Mouse (Mus musculus): ENCODE data around the gene Aebp1.

The Aebp1 gene

DNA sequence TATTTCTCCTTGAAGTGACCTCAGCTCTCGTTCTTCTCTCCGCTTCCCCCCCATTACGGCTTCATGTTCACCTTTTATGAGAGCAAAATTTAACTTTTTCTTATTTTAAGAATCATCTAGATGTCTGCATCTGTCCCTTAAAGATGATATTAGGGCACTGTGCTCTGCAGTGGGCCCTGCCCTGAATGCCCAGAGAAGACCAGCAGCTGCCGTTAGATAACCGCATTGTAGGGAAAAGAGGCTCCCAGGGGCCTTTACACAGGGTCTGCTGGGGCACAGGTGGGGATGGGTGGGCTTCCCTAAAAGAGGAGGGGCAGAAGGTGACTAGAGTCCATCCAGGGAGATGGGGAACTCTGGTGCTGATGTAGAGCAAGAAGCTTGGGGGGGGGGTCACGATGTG lies 32.1 kb downstream of the Aebp1 start:
- DNase-seq (ENCODE audit: low read depth, low spot score) = no peak

DNA sequence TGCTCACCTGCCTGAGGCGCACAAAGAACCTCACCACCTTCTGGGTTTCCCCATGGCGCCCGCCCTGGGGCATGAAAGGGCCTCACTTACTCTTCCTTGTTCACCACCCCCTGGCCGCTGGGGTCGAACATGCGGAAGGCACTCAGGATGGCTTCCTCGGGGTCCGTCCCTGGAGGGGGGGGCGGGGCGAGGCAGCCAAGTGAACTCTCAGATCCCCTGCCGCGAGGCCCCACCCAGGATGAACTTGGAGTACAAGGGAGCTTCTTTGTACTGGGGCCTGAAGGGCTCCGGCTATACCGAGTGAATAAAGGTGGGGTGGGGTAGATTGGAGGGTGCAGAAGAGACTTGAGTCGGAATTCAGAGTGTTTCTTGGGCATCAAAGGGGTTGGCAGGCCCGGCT lies 35.5 kb downstream of the Aebp1 start:
- no peak for DNase-seq (ENCODE audit: low read depth, low spot score)

DNA sequence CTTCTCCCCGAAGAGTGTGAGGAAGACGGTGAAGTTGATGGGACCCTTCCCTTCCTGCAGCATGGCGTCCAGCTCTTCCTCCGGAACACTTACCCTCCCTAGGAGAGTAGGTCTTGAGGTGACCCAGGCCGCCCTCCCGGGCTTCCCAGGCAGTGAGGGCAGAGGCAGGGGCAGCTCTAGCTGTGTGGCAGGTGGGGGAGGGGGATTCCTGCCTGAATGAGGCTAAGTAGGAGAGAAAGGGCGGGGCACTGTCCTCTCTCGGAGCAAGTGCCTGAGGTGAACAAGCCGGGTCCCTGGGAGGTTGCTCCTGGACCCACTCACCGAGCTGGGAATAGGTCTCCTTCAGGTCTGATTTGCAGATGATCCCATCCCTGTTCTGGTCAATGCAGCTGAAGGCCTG lies 36.1 kb downstream of the Aebp1 start:
- DNase-seq (ENCODE audit: low read depth, low spot score) = no peak

DNA sequence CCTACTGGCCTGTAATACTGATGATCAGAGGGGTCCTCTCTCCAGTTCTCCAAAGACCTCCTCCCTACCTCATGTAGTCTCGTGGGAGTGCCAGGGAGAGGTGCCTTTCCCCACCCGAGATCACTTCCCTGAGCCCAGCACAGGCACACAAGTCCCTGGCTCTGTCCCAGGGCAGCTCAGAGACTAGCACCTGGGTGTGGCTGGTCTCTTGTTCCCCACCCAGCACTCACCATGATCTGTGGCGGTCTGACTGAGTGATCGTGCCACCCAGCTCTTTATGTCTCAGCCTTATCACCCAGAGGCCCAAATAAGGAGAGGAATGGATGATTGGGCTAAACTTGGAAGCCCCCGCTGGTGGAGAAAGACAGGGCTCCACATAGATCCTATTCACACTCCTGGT lies 36.8 kb downstream of the Aebp1 start, which contains the start of gene Myl7:
Myl7 (minus strand) TSS at position 252 of the 400 bp plus-strand sequence.
- DNase-seq (ENCODE audit: low read depth, low spot score) = no peak

DNA sequence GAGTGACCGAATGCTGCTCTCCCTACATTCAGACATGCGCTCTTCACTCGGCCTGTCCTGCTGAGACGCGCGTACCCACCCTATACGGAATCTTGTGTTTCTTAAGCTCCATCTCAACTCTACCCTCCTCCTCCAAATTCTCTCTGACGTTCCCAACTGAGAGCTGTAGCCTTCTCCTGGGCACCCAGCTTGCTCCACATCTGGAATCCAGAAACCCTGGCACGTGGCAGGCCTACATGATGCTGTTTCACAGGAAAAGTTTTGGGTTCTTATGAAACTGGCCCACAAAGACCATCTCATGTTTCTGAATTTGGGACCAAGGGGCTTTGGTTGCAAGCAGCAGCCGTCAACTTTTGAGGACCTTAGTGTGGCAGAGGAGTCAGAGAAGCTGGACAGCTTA lies 37.5 kb downstream of the Aebp1 start:
- no peak for DNase-seq (ENCODE audit: low read depth, low spot score)

DNA sequence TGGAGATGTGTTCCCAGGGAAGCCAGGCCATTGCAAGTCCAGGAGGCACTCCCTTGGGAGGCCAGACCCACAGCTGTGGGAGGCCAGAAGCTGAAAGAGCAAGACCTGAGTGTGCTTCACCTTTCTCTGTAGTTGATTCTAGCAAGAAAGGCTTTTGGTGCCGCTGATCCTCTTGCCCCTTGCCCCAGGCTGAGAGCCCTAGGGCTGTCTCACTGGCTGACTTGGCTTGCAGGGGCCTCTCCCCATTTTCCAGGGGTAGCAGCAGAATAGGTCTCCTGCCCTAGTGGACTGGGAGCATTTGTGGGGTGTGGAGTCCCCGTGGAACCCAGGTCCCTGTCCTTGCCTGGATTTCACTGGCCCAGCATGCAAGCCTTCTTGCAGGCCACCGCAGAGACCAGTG lies 39.6 kb downstream of the Aebp1 start:
- no peak for DNase-seq (ENCODE audit: low read depth, low spot score)

DNA sequence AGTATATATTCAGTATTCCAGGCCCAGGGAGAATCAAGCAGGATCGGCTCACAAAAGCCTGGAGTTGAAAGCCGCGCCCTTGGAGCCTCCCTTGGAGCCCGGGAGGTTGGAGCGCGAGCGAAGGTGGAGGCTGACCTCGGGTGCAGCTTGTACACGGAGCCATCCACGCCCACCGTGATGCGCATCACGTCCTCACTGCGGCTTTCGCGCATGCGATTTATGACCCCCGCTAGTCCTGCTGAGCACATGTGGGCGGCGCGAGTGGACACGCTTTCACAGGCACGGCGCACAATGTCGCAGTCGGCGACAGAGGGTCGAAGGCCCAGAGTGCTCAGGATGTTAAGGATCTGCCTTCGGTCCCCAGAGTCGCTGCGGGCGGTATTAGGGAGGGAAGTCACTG lies 40.2 kb downstream of the Aebp1 start:
- peak; percentile 88 for DNase-seq (ENCODE audit: low read depth, low spot score)

DNA sequence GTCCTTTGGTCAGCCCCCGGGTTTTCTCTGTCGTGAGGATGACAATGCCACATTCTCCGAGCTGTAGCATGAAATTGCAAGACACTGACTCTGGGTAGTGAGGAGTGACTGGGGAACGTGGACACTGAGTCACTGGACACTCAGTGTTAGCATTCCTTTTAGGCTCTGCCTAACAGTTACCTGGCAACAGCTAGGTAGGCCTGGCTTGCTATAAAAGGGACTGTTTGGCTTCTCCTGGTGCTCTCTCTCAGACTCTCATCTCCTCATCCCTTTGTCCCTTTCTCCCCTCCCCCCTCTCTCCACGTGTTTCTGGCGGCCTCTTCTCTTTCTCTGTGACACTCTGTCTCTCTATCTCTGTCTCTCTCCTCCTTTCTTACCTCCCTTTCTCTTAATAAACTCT lies 40.6 kb downstream of the Aebp1 start:
- DNase-seq (ENCODE audit: low read depth, low spot score) = no peak

DNA sequence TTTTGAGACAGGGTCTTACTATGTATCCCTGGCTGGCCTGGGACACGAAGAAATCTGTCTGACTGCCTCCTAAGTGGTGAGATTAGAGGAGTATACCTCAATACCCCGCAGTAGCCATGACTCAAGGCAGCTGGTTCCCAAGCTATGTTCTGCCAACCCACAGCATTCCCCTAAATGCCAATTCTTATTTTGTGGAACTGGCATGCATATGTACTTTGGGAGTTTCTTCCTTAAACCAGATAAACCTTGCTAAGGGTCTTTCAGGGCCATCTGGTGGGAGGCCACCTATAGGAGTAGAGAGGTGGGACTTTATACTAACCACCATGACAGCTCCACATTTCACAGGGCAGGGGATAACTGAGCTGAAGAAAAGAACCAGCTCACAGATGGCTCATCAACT lies 42.1 kb downstream of the Aebp1 start:
- no peak for DNase-seq (ENCODE audit: low read depth, low spot score)

DNA sequence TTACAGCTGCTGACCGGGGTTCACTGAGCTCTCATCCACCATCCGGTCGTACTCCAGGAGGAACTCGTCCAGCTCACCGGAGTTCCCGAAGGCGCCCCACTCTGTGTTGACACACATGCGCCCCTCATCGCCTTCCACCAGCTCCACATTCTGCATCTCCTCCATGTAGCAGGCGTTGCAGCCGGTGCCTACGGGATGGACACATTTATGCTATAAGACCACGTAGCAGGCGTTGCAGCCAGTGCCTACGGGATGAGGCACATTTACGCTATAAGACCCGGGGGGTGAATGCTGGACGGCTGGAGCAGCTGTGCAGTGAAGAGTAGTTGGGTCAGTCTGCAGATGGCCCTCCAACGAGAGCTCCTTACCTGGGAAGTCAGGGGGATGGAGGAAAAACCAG lies 42.6 kb downstream of the Aebp1 start:
- no peak for DNase-seq (ENCODE audit: low read depth, low spot score)

DNA sequence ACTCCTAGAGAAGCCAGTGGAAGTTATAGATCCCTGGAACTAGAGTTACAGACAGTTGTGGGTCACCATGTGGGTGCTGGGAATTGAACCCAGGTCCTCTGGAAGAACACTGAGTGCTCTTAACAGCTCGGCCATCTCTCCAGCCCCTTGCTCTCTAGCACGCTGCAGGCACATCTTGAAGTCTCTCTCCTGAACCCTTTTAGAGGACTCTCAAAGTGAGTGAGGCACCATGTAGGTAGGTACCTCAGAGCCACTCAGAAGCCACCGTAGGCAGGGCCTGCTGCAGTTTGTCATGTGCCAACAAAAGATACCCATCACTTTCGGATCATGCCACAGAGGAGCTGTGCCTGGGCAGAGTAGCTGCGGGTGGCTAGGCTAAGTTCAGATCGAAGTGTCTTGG lies 43.1 kb downstream of the Aebp1 start:
- no peak for DNase-seq (ENCODE audit: low read depth, low spot score)

DNA sequence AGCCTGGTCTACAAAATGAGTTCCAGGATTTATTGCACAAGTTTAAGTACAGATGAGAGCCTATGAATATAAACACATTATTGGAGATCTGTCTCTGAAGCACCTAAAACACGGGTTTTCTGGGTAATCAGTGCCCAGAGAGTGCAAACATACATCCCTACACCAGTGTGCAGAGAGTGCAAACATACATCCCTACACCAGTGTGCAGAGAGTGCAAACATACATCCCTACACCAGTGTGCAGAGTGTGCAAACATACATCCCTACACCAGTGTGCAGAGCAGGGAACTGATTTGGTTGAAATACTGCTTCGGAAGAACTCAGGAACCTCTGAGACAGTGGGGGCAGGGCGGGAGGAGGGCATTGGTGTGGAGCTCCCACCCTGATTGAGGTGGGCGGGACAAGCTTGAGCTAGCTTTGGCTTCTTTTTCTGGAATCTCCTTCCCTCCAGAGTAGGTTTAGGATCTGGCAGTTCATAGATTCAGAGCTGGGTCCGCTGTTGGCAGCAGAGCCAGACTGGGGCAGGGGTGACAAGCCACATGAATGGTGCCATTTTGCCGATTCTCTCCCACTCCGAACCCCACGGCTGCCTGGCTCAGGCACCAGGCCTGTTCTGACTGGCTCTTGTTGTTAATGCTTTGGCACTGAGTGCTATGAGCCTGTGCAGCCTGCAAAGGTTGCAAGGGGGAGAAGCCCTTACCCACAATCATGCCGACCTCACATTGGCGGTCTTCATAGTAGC lies 44.2 kb downstream of the Aebp1 start:
- no peak for DNase-seq (ENCODE audit: low read depth, low spot score)

DNA sequence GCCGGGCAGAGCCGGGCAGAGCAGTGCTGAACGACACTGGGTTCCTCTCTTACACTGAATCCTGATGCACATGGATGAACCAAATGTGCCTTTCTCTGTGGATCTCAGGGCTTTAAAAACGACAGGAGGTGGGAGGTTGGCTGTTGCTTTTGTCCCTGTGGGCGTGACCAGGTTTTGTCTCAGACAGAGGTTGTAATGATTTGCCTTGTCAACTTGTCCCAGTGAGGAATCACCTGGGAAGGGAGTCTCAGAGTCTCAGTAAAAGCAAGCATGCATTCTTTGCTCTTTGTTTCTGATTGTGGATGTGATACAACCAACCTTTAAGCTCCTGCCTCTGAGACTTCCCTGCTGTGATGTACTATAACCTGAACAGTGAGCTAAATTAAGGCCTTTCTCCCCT lies 45.3 kb downstream of the Aebp1 start:
- DNase-seq (ENCODE audit: low read depth, low spot score) = no peak

DNA sequence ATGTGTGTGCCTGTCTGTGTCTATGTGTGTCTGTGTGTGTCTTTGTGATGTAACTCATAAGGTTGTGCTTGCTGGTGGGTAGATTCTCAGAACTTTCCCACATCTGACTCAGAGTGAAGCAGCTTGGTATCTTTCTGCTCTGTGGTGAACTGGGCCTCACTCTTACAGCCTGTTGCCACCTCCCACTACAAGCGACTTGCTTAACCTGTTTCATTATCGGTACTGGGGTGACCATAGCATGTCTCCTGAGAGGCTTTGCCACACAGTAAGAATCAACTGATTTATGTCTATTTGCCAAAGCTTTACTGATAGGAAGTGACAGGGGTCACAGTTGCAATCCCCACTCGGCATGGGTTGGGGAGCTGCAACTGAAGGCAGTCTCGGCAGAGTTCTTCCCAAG lies 46.9 kb downstream of the Aebp1 start:
- DNase-seq (ENCODE audit: low read depth, low spot score) = no peak

DNA sequence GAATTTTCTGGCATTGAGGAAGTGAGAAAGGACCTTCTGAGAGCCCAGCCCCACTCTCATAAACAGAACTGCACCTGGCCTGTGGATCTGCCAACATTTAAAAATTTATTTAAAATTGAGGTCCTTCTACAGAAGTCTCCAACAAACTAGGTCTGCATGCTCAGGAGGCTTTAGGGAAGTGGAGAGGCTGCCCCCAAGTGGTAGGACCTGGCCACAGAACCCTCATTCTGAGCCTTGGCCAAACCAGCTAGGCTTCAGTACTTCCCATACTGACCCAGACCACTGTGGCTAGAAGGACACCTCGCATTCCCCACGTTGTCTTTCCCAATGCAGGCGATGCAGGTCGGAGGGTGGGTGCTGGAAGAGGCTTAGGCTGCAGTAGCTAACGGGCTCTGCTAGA lies 50.9 kb downstream of the Aebp1 start:
- no peak for DNase-seq (ENCODE audit: low read depth, low spot score)

DNA sequence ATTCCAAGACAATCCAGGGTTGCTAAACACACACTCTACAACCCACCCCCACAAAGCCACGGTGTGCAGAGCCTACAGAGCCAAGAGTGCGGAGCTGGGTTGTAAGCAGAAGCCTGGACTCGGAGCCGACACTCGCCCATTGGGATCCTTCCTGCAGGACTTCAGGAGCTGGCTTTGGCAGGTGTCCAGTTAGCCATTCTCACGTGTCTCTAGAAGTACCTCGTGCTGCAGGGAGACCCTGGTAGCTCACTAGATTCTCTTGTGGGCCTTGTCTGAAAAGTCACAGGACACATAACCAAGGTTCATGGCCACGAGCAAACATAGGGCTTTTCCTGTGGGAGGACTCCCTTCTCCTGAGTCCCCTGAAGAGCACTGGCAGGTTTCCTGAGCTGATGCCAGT lies 51.5 kb downstream of the Aebp1 start:
- DNase-seq (ENCODE audit: low read depth, low spot score) = no peak

DNA sequence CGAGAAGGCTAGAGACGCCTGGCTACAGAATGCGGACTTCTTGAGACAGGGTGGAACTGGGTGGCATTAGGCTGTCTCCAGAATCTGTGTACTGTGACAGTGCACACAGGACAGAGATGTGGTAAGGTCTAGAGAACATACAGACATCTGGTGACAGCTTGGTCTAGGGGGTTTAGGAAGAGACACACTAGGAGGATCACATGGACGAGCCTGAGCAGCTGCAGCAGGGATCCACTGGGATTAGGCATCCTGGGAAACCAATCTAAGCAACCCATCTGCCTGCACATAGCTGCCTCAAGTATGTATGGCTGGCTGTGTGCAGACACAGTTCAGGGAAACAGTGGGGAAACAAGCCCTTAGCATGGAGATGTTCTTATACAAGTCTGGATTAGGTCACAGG lies 52.2 kb downstream of the Aebp1 start:
- DNase-seq (ENCODE audit: low read depth, low spot score) = no peak

DNA sequence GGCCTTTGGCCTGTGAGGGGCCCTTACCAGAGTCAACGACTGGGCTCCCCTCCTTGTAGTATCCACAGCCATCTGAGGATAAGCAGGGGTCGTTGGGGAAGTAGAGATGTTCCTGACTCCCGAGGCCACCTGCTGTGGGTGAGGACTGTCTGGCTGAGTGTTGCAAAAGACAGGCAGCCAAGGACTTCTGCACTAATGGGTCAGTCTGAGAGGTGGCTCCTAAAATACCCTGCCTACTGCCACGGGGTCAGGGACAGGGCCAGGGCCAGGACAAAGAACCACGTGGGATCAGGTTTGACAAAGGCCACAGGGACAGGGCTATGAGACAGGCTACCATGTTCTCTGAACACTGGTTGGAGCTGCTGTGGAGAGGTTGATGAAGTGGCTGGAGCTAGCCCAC lies 53.2 kb downstream of the Aebp1 start:
- DNase-seq (ENCODE audit: low read depth, low spot score) = no peak

DNA sequence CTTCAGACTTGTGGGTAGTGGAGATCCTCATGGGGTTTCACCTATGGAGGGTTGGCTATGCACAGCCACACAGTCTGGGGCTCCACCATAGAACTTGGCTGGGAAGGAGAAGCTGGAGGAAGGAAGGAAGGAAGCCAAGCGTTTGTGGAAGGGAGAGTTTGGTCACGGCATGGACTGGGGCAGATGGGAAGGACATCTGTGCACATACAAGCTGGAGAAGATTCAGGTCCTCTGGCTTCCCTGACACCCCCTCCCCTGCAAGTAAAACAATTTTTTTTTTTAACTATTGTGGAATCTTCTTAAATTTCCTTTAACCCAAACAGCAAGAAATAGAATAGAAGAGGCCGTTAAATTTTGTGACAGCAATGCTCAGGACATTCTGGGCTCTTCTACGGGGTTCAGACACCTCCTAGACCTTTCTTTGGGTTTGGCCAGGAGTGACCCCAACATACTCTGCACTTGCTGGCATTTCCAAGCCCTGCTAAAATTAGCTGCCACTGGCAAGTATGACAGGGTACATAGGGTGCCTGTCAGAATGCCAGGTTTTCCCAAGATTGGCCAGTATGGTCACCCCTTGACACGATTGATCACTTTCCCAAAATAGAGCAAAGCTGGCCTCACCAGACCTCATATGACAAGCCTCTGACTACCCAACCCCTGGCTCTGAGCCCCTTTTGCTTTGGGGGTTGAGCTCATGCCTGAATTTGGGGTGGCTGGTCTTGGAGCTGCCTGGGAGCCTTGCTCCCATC lies 53.9 kb downstream of the Aebp1 start:
- DNase-seq (ENCODE audit: low read depth, low spot score) = no peak

DNA sequence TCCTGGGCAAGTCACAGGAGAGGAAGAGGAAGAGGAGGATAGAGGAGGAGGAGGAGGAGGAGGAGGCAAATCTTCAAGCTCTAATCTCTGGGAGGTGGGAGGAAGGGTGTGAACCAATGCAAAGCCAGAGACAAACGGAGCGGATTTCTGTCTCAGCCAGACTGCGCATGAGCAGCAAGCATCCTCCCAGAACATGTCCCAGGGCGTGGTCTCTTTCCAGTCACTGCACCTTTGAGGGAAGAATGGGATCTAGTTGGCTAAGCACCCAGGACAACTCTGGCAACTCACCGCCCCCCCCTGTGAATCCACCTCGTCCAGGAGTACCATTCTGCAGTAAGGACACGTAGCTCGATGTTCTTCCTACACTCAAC lies 54.4 kb downstream of the Aebp1 start:
- DNase-seq (ENCODE audit: low read depth, low spot score) = no peak

DNA sequence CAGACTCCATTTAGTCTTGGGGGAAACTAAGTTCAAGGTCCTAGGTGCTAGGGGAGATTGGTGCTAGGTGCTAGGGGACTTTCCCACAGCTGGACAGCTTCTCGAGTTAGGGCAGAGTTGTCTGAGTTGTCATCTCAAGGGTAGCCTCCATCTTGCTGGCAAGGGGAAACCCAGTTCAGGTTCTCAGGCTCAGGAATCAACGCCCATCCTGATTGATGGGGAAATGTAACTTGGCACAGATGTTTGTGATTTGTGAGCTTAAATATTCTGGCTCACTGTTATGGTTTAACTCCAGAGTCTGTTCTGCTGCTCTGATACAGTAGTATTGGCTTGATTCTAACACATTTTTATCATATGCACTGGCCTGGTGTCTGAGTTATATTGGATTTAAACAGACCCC lies 56.4 kb downstream of the Aebp1 start:
- DNase-seq (ENCODE audit: low read depth, low spot score) = no peak

DNA sequence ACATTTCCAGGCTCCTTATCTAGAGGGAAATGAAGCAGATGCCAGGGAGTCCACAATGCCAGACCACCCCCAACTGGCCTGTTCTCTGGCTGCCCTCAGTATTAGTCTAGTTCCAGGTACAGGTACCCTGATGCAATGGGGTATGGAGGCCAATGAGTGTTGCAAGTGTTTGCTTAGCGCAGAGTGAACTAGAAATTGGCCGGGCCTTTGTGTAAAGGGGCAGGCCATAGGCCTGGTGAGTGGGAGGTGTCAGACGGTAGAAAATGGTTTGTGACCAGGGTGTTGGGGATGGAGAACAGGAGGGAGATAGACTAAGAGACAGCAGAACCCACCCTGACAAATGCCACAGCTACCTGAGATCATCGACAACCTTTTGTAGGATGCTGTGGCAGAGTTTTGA lies 57.9 kb downstream of the Aebp1 start:
- no peak for DNase-seq (ENCODE audit: low read depth, low spot score)

DNA sequence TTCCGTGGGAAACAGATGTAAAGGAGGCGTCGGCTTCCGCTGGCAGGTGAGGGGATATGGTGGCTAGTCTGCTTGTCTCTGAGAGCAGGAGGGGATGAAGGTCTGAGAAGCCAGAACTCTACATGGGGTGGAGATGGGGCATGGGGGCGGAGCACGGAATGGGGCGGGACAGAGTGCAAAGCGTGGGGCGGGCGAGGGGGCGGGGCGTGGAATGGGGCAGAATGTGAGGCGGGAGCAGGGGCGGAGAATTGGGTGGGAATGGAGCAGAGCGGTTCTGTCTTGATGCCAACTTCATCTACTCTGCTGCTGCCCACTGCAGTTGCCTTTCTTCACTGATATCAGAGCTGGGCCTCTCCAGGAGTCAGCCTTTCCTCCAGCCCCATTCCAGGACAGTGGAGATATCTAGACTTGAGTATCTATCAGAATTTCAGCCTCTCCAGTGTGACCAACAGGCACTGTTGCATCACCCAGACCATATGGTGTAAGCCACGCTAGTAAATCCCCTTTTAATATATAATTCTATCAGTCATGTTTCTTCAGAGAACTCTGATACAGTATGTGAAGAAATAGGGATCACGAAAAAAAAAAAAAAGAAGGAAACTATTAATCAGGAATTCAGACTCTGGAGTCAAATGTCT lies 58.7 kb downstream of the Aebp1 start:
- no peak for DNase-seq (ENCODE audit: low read depth, low spot score)
